Mouse (Mus musculus) limb, embryonic 11.5 days (tissue): ENCODE measurements around the gene Acaa1b. TPM values are rescaled to one million over a fixed set of nuclear protein-coding genes. Genes with fewer than 3 reads are reported as not detected.

ENCODE experiments used
- ATAC-seq: fragments of 200-750 bp; cut with Nextera tagmentation; 2 replicates; pipeline ENCODE4 v1.8.0; 2017; ENCODE audit warnings: low read depth; ENCODE audit not compliant: insufficient number of reproducible peaks, low FRiP score, low TSS enrichment
- DNase-seq: peaks from one replicate; pipeline ENCODE4 v3.0.0-alpha.2; 2015; ENCODE audit warnings: low spot score
- H3K27ac ChIP-seq: fragments of 300-500 bp; sonication (generic); replicated peaks from 2 replicates; pipeline ENCODE4 v1.5.1; 2014; ENCODE audit warnings: low read depth, mild to moderate bottlenecking, low read length
- H3K27me3 ChIP-seq: fragments of 300-500 bp; sonication (generic); 2 replicates; pipeline ENCODE4 v1.6.1; 2014; ENCODE audit warnings: mild to moderate bottlenecking, low read length, mixed read lengths; ENCODE audit not compliant: control insufficient read depth, insufficient read depth
- H3K36me3 ChIP-seq: fragments of 300-500 bp; sonication (generic); 2 replicates; pipeline ENCODE4 v1.6.1; 2014; ENCODE audit warnings: mild to moderate bottlenecking, low read length, moderate library complexity, mixed read lengths; ENCODE audit not compliant: control insufficient read depth, insufficient read depth
- H3K4me1 ChIP-seq: fragments of 300-500 bp; sonication (generic); 2 replicates; pipeline ENCODE4 v1.6.1; 2014; ENCODE audit warnings: low read length, mixed read lengths; ENCODE audit not compliant: control insufficient read depth, insufficient read depth
- H3K4me2 ChIP-seq: fragments of 300-500 bp; sonication (generic); 2 replicates; pipeline ENCODE4 v1.6.1; 2014; ENCODE audit warnings: low read depth, mild to moderate bottlenecking, moderate library complexity; ENCODE audit not compliant: severe bottlenecking
- H3K4me3 ChIP-seq: fragments of 300-500 bp; sonication (generic); 2 replicates; pipeline ENCODE4 v1.5.1; 2014; ENCODE audit warnings: low read depth, low read length
- H3K9ac ChIP-seq: fragments of 300-500 bp; sonication (generic); 2 replicates; pipeline ENCODE4 v1.6.1; 2014; ENCODE audit warnings: mild to moderate bottlenecking, low read length
- H3K9me3 ChIP-seq: fragments of 300-500 bp; sonication (generic); 2 replicates; pipeline ENCODE4 v1.6.1; 2016; ENCODE audit warnings: low read length; ENCODE audit not compliant: control insufficient read depth
- WGBS: fragments of 180-500 bp; shearing (Covaris S2); extraction: QIAGEN DNeasy Blood & Tissue Kit; methylation state at CpG from one replicate; pipeline ENCODE4 v1.1.7; 2014; 5-methylcytosine and 5-hydroxymethylcytosine counted together
- polyA plus RNA-seq: library from polyadenylated mRNA; unstranded; fragments of >200 nt; fragmentation: Nextera tagmentation; extraction: Ambion mirVana; gene quantifications from 2 replicates; pipeline ENCODE4 v1.2.1, GENCODE M21; 2014

The Acaa1b gene
- polyA plus RNA-seq, 1 experiment from 2014 or later: 0.92 TPM

- Histone ChIP-seq H3K27ac (no peak overlapping the region), H3K4me1 (no peaks in the 10 kb centered on the region), H3K9ac (no peak overlapping the region), H3K9me3 (no peaks in the 10 kb centered on the region), H3K27me3 (no peaks in the 10 kb centered on the region), H3K4me3 (no peak overlapping the region), H3K36me3 (no peaks in the 10 kb centered on the region), H3K4me2 (no peak overlapping the region)
- ATAC-seq (no peak), DNase-seq (no peak)
- 75% methylated on average over 12 of the region's 12 CpGs for WGBS
Measured at GRCm38 (mm10) chr9:119128436-119129181, 28.3 kb downstream of the Acaa1b start.

GRCm38 (mm10) chr9:119122596-119123369 is 34.1 kb downstream of the Acaa1b start:
- no peak for DNase-seq
- Histone ChIP-seq H3K4me2 (no peak overlapping the region), H3K4me1 (no peaks in the 10 kb centered on the region), H3K27me3 (no peaks in the 10 kb centered on the region), H3K4me3 (no peak overlapping the region), H3K9me3 (no peaks in the 10 kb centered on the region), H3K9ac (no peak overlapping the region), H3K36me3 (no peaks in the 10 kb centered on the region), H3K27ac (no peak overlapping the region)
- WGBS: 85% methylated on average over 18 of the region's 18 CpGs
- ATAC-seq: no peak

GRCm38 (mm10) chr9:119120168-119120560 is 36.7 kb downstream of the Acaa1b start:
- no peak for ATAC-seq
- Histone ChIP-seq H3K4me2 (no peak overlapping the region), H3K4me3 (no peak overlapping the region), H3K9ac (no peak overlapping the region), H3K27ac (no peak overlapping the region), H3K9me3 (no peaks in the 10 kb centered on the region), H3K36me3 (no peaks in the 10 kb centered on the region), H3K4me1 (no peaks in the 10 kb centered on the region), H3K27me3 (no peaks in the 10 kb centered on the region)
- 69% methylated on average over 3 of the region's 3 CpGs for WGBS
- DNase-seq: no peak

- ATAC-seq (no peak), DNase-seq (no peak)
- no peak overlapping the region for H3K27ac ChIP-seq
- H3K27me3 ChIP-seq: no peaks in the 10 kb centered on the region
- no peaks in the 10 kb centered on the region for H3K36me3 ChIP-seq
- no peaks in the 10 kb centered on the region for H3K9me3 ChIP-seq
- 89% methylated on average over 19 of the region's 19 CpGs for WGBS
- H3K4me3 ChIP-seq: no peak overlapping the region
- no peaks in the 10 kb centered on the region for H3K4me1 ChIP-seq
- H3K9ac ChIP-seq: no peak overlapping the region
- no peak overlapping the region for H3K4me2 ChIP-seq
Measured at GRCm38 (mm10) chr9:119119409-119120167, 37.3 kb downstream of the Acaa1b start.

GRCm38 (mm10) chr9:119114911-119115310 is 42.0 kb downstream of the Acaa1b start:
- no peak for DNase-seq
- H3K36me3 ChIP-seq: no peaks in the 10 kb centered on the region
- no peaks in the 10 kb centered on the region for H3K9me3 ChIP-seq
- peaks cover 9% of the 10 kb centered on the region for H3K4me1 ChIP-seq
- no peak for ATAC-seq
- no peak overlapping the region for H3K27ac ChIP-seq
- H3K27me3 ChIP-seq: no peaks in the 10 kb centered on the region
- no peak overlapping the region for H3K4me3 ChIP-seq
- H3K4me2 ChIP-seq: no peak overlapping the region
- WGBS: 85% methylated on average over 17 of the region's 17 CpGs
- no peak overlapping the region for H3K9ac ChIP-seq

GRCm38 (mm10) chr9:119110640-119111039 is 46.3 kb downstream of the Acaa1b start:
- peaks cover 15% of the 10 kb centered on the region for H3K4me1 ChIP-seq
- ATAC-seq (no peak), DNase-seq (peak; percentile 31)
- H3K4me2 ChIP-seq: no peak overlapping the region
- 53% methylated on average over 3 of the region's 3 CpGs for WGBS
- H3K9ac ChIP-seq: no peak overlapping the region
- H3K4me3 ChIP-seq: no peak overlapping the region
- peak overlapping the region; percentile 60 for H3K27ac ChIP-seq
- no peaks in the 10 kb centered on the region for H3K9me3 ChIP-seq
- no peaks in the 10 kb centered on the region for H3K36me3 ChIP-seq
- no peaks in the 10 kb centered on the region for H3K27me3 ChIP-seq

GRCm38 (mm10) chr9:119109685-119110353 is 47.1 kb downstream of the Acaa1b start:
- H3K4me2 ChIP-seq: no peak overlapping the region
- no peaks in the 10 kb centered on the region for H3K9me3 ChIP-seq
- DNase-seq: peak; percentile 50
- peak; percentile 46; the same call in 1 of the 2 replicates for ATAC-seq
- H3K9ac ChIP-seq: no peak overlapping the region
- peaks cover 15% of the 10 kb centered on the region for H3K4me1 ChIP-seq
- H3K27ac ChIP-seq: peak overlapping the region; percentile 8; the same call in 1 of the 2 replicates
- no peaks in the 10 kb centered on the region for H3K27me3 ChIP-seq
- 29% methylated on average over 12 of the region's 12 CpGs for WGBS
- H3K36me3 ChIP-seq: no peaks in the 10 kb centered on the region
- no peak overlapping the region for H3K4me3 ChIP-seq

GRCm38 (mm10) chr9:119107566-119107965 is 49.3 kb downstream of the Acaa1b start:
- H3K4me2 ChIP-seq: no peak overlapping the region
- DNase-seq: peak; percentile 47
- no peak for ATAC-seq
- 87% methylated on average over 4 of the region's 4 CpGs for WGBS
- no peak overlapping the region for H3K4me3 ChIP-seq
- no peak overlapping the region for H3K9ac ChIP-seq
- no peaks in the 10 kb centered on the region for H3K9me3 ChIP-seq
- peaks cover 18% of the 10 kb centered on the region for H3K4me1 ChIP-seq
- no peaks in the 10 kb centered on the region for H3K36me3 ChIP-seq
- no peak overlapping the region for H3K27ac ChIP-seq
- H3K27me3 ChIP-seq: peaks cover 2% of the 10 kb centered on the region; the same call in 1 of the 2 replicates
